Mouse (Mus musculus) liver, adult 2 months (tissue): ENCODE measurements at regions not wholly inside any gene's neighbourhood (a gene's known extent, or its start where the extent isn't known, plus 50 kb on each side); places are given as distances from the start of the nearest gene placed in this dataset.

Experiments
- CTCF ChIP-seq: fragments of 200-500 bp; IDR thresholded peaks from 2 replicates; pipeline ENCODE4 v1.5.1; 2011; ENCODE audit warnings: low read depth, low read length, control low read depth
- POLR2A ChIP-seq: fragments of 200-500 bp; IDR thresholded peaks from 2 replicates; pipeline ENCODE4 v1.6.1; 2011; ENCODE audit warnings: low read length, control low read depth; ENCODE audit not compliant: insufficient read depth; ENCODE audit errors: extremely low read depth

- TF ChIP-seq CTCF (no peak), POLR2A (no peak)
Measured at GRCm38 (mm10) chr4:70700894-70701293, 166.1 kb upstream of the Megf9 start.
